Mouse (Mus musculus): ENCODE measurements at regions not wholly inside any gene's neighbourhood (a gene's known extent, or its start where the extent isn't known, plus 50 kb on each side); places are given as distances from the start of the nearest gene placed in this dataset.

DNA sequence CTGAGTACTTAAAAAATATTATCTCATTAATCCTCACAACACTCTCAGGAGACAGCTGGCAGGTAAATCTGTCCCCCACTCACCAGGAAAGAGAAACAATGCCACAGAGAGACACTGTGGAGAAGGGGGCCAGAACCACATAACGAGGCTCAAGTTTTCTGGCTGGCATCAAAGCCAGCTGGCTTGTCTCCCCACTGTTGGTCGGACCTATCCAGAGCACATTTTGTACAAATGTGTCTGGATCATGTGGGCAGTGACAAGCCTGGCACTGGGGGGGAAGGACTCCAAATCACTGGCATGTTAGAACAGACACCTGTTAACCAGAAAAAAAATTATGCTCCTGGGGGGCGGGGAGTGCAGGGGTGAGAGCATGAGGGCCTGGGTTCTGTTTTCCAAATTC lies 179.4 kb downstream of the 3110018I06Rik start:
- no peaks in the 10 kb centered on the region for H3K36me3 ChIP-seq
- no peak overlapping the region for H3K4me3 ChIP-seq
- ATAC-seq (ENCODE audit: low FRiP score, low read depth): no peak
- 85% methylated on average over 3 of the region's 3 CpGs for WGBS
- no peaks in the 10 kb centered on the region for H3K27me3 ChIP-seq
- H3K27ac ChIP-seq (replicated peaks): no peak overlapping the region
- H3K9ac ChIP-seq (replicated peaks): no peak overlapping the region
- no peaks in the 10 kb centered on the region for H3K9me3 ChIP-seq
- no peak overlapping the region for H3K4me2 ChIP-seq (replicated peaks)
- H3K4me1 ChIP-seq: peaks cover 8% of the 10 kb centered on the region

DNA sequence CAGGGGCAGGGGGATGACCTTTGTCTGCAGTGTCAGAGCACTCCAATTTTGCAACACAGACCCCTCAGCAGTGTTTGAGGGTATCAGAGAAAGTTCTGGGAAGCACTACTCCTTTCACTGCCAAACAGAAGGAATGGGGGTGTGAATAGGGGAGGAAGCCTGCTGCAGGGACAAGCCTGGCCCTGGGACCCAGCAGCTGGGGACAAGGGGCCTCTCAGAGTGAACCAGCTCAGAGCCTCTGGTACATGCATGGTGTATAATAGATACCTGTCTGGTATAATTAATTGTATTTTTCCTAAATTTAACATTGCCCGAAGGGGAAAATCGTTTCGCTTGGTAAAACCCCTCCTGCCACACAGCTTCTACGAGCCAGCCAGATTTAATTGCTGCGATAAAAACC lies 180.6 kb downstream of the 3110018I06Rik start:
- H3K4me3 ChIP-seq: no peak overlapping the region
- no peaks in the 10 kb centered on the region for H3K36me3 ChIP-seq
- H3K4me1 ChIP-seq: peaks cover 5% of the 10 kb centered on the region; the same call in 1 of the 2 replicates
- H3K9me3 ChIP-seq: no peaks in the 10 kb centered on the region
- no peaks in the 10 kb centered on the region for H3K27me3 ChIP-seq
- no peak overlapping the region for H3K9ac ChIP-seq (replicated peaks)
- no peak overlapping the region for H3K4me2 ChIP-seq (replicated peaks)
- no peak for ATAC-seq (ENCODE audit: low FRiP score, low read depth)
- H3K27ac ChIP-seq (replicated peaks): no peak overlapping the region
- 81% methylated on average over 5 of the region's 5 CpGs for WGBS

DNA sequence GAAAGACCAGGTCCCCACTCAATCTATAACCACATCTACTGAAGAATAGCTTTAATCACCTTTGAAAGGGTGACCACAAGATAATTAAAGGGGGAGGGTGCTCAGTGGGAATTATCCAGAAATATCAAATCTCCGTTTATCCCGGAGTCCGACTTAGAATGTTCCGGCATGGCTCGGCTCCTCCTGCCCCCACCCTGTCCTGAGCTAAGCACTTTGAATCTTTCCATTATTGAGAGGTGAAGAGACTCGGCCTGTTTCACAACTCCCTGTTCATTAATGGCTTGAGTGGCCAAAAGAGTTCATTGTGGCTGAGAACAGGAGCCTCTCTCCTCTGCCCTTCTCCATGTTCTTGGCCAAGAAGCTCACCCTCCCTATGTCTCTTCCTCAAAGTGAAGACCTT lies 181.0 kb downstream of the 3110018I06Rik start:
- Histone ChIP-seq H3K9me3 (no peaks in the 10 kb centered on the region), H3K36me3 (no peaks in the 10 kb centered on the region), H3K4me2 (replicated peaks) (no peak overlapping the region), H3K4me1 (peaks cover 5% of the 10 kb centered on the region; the same call in 1 of the 2 replicates), H3K27me3 (no peaks in the 10 kb centered on the region), H3K27ac (replicated peaks) (no peak overlapping the region), H3K4me3 (no peak overlapping the region), H3K9ac (replicated peaks) (no peak overlapping the region)
- no peak for ATAC-seq (ENCODE audit: low FRiP score, low read depth)
- 75% methylated on average over 6 of the region's 6 CpGs for WGBS

DNA sequence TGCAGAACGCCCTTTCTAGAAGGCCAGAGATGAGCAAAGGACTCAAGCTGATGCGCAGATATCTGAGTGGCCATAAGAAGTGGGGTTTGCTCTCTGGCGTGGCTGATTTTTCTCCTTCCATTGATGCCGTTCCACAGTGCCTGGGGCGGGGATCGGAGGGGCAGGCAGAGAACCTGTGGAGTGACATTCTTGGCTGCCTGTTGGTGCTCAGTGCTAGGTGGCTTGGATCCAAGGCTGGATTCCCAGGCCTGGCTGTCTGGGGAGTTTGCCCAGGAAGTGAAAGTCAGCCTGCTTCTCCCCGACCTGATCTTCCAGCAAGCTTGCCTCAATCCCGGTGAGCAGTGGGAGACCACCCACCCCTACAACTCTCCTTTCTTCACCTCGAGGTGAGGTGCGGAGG lies 181.5 kb downstream of the 3110018I06Rik start:
- Histone ChIP-seq H3K4me1 (peaks cover 5% of the 10 kb centered on the region; the same call in 1 of the 2 replicates), H3K9ac (replicated peaks) (no peak overlapping the region), H3K27me3 (no peaks in the 10 kb centered on the region), H3K36me3 (no peaks in the 10 kb centered on the region), H3K27ac (replicated peaks) (no peak overlapping the region), H3K9me3 (no peaks in the 10 kb centered on the region), H3K4me3 (no peak overlapping the region), H3K4me2 (replicated peaks) (no peak overlapping the region)
- ATAC-seq (ENCODE audit: low FRiP score, low read depth): no peak
- WGBS: 80% methylated on average over 10 of the region's 10 CpGs

DNA sequence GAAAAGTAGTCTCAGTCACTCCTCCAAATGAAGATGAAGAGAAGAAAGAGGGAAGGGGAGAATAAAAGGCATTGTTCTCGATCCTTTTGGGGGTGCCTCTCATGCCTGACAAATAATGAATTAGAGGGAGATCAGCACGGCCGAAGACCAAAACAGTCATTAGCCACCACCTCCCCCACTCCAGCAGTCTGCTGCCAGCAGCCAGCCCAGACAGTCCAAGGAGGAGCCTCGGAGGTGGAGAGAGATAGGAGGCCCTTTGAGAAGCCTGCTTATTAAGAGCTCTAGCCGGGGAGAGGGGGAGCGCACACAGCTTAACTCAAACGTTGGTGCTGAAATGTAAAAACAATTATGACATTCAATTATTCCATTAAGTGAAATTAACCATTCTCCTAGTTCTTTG lies 188.6 kb downstream of the 3110018I06Rik start:
- 26% methylated on average over 7 of the region's 7 CpGs for WGBS
- no peak overlapping the region for H3K4me3 ChIP-seq
- H3K9me3 ChIP-seq: no peaks in the 10 kb centered on the region
- H3K36me3 ChIP-seq: no peaks in the 10 kb centered on the region
- no peak overlapping the region for H3K27ac ChIP-seq (replicated peaks)
- H3K27me3 ChIP-seq: no peaks in the 10 kb centered on the region
- peaks cover 9% of the 10 kb centered on the region; the same call in 1 of the 2 replicates for H3K4me1 ChIP-seq
- no peak overlapping the region for H3K4me2 ChIP-seq (replicated peaks)
- no peak overlapping the region for H3K9ac ChIP-seq (replicated peaks)
- ATAC-seq (ENCODE audit: low FRiP score, low read depth): no peak

DNA sequence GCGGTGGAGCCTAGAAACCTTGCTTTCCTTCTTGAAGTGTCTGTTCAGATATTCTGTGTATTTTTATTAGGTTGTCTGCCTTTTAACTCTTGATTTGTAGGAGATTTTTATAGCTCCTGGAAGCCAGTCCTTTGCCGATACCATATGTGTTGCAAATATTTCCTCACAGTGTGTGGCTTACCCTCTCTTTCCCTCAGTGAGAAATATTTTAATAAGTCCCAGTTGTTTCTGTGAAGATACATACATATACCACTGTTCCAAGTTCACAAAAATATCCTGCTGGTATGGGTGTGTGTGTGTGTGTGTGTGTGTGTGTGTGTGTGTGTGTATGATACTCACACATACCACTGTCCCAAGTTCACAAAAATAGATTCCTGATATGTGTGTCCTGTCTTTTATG lies 199.0 kb downstream of the 3110018I06Rik start:
- H3K27me3 ChIP-seq: peaks cover 4% of the 10 kb centered on the region; the same call in 1 of the 2 replicates
- H3K9ac ChIP-seq (replicated peaks): no peak overlapping the region
- no peak overlapping the region for H3K4me3 ChIP-seq
- no peak overlapping the region for H3K4me2 ChIP-seq (replicated peaks)
- ATAC-seq (ENCODE audit: low FRiP score, low read depth): no peak
- 85% methylated on average over 2 of the region's 2 CpGs for WGBS
- H3K4me1 ChIP-seq: no peaks in the 10 kb centered on the region
- H3K9me3 ChIP-seq: no peaks in the 10 kb centered on the region
- H3K36me3 ChIP-seq: no peaks in the 10 kb centered on the region
- H3K27ac ChIP-seq (replicated peaks): no peak overlapping the region

DNA sequence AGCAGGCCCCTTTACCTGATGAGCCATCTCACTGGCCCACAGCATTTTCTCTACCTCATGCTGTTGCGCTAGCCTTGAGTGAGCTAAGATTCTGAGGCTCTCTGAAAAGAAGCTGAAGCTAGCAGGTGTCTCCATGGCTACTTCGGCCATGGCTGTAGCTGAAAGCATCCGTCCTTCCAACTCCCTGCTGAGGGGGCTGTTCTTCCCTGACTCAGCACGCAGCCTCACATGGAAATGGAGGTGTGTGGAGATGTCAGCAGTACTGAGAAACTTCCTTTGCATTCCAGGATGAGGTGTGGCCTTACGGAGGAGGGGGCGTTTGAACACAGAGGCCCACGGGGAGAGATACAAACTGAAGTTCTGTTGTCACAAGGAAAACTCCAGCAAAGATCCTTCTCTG lies 201.0 kb downstream of the 3110018I06Rik start:
- no peak overlapping the region for H3K4me2 ChIP-seq (replicated peaks)
- no peak for ATAC-seq (ENCODE audit: low FRiP score, low read depth)
- WGBS: 52% methylated on average over 7 of the region's 7 CpGs
- no peak overlapping the region for H3K4me3 ChIP-seq
- H3K27me3 ChIP-seq: 0 out of 2 replicates have a peak, but pooled peaks cover 4% of the 10 kb centered on the region
- H3K4me1 ChIP-seq: no peaks in the 10 kb centered on the region
- no peaks in the 10 kb centered on the region for H3K9me3 ChIP-seq
- H3K27ac ChIP-seq (replicated peaks): no peak overlapping the region
- H3K36me3 ChIP-seq: no peaks in the 10 kb centered on the region
- no peak overlapping the region for H3K9ac ChIP-seq (replicated peaks)

DNA sequence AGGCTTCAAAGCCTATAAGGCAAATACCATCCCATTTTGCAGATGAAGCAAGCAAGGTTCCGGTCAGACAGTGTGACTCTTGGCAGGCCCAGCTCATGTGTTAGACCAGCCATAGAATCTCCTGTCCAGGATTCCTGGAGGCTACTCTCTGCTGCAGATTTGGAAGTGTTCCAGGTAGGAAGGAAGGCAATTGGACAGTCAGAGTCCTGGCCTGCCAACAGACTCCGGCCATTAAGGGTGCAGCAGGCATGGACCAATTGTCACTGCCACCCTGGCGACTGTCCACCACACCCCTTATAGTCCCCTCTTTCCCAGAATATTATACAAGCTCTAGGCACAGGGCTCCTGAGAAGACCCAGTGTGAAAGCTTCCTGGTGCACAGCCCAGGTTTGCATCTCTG lies 201.6 kb downstream of the 3110018I06Rik start:
- Histone ChIP-seq H3K27ac (replicated peaks) (no peak overlapping the region), H3K4me2 (replicated peaks) (no peak overlapping the region), H3K36me3 (no peaks in the 10 kb centered on the region), H3K4me1 (no peaks in the 10 kb centered on the region), H3K9me3 (no peaks in the 10 kb centered on the region), H3K4me3 (no peak overlapping the region), H3K9ac (replicated peaks) (no peak overlapping the region), H3K27me3 (0 out of 2 replicates have a peak, but pooled peaks cover 4% of the 10 kb centered on the region)
- WGBS: 97% methylated on average over 3 of the region's 3 CpGs
- no peak for ATAC-seq (ENCODE audit: low FRiP score, low read depth)

DNA sequence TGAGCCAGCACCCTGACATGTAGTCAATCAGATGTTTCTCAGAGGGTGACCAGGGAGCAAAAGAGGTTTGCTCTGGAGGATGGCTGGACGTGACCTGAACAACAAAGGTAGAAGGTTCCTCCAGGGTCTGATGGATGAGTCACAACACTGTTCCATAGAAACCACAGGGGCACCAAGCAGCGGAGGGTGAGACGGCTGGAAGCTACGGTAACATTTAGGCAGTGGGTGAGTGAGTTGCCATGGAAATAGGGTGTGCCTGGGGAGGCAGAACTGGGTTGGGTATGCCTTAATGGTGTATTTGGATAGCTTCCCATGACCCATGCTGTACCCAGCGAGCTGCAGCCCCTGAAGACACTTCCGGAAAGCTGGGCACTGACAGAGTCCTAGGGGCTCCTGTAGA lies 205.3 kb downstream of the 3110018I06Rik start:
- WGBS: 82% methylated on average over 6 of the region's 6 CpGs
- Histone ChIP-seq H3K27ac (replicated peaks) (no peak overlapping the region), H3K36me3 (no peaks in the 10 kb centered on the region), H3K27me3 (0 out of 2 replicates have a peak, but pooled peaks cover 4% of the 10 kb centered on the region), H3K4me1 (no peaks in the 10 kb centered on the region), H3K4me3 (no peak overlapping the region), H3K9ac (replicated peaks) (no peak overlapping the region), H3K4me2 (replicated peaks) (no peak overlapping the region), H3K9me3 (no peaks in the 10 kb centered on the region)
- ATAC-seq (ENCODE audit: low FRiP score, low read depth): no peak

DNA sequence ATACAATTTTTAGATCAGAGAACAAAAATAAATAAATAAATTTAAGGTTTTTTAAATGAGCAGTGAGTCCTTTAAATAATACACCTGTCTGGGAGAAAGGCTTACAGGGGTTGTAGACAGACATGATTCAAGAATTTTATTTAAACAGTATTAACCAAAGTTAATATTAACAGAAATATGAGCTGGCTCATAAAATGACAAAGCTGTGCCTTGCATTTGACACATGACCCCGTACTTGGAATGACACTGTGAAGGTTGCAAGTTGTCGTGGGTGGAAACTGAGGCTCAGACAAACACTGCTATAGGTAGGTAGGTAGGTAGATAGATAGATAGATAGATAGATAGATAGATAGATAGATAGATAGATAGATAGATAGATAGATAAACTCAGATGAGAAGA lies 206.6 kb downstream of the 3110018I06Rik start:
- H3K4me3 ChIP-seq: no peak overlapping the region
- no peak for ATAC-seq (ENCODE audit: low FRiP score, low read depth)
- H3K4me2 ChIP-seq (replicated peaks): no peak overlapping the region
- WGBS: 91% methylated on average over 2 of the region's 2 CpGs
- 0 out of 2 replicates have a peak, but pooled peaks cover 4% of the 10 kb centered on the region for H3K27me3 ChIP-seq
- H3K9ac ChIP-seq (replicated peaks): no peak overlapping the region
- no peaks in the 10 kb centered on the region for H3K9me3 ChIP-seq
- H3K36me3 ChIP-seq: no peaks in the 10 kb centered on the region
- no peaks in the 10 kb centered on the region for H3K4me1 ChIP-seq
- H3K27ac ChIP-seq (replicated peaks): no peak overlapping the region

DNA sequence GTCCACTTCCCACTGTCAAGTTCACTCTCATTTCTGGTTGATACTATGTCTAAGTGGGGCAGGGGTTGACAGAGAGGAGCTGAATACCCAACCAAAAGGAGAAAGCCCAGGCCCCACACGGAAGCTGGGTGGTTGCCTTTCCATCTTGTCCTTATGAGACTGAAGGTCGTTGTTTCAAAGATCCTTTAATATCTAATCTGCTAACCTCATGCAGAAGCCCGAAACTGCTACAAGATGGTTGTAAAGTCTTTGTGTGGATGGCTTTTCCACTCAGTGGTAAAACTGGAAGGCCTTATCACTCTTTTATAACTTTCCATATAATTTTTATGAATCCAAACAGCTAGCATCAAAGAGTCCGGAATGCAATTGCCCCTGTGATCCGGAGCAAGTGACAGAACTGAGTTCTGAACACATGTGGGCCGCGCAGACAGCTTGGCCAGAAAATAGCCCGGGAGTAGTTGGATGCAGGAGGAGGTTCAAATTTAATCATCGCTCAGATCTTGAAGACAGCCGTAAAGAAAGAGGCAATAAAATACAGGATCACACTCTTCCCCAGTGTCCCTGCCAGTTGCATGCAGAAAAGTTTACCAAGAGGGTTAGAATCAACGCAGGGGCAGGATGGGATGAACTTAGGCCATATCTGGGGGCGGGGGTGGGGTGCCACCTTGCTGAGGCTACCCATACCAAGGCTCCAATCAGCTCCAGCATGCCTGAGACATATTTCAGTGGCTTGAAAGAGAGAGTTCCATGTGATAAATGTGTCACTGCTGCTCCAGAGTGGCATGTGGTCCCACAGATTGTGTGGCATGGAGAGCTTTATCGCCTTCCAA lies 207.2 kb downstream of the 3110018I06Rik start:
- Histone ChIP-seq H3K9me3 (no peaks in the 10 kb centered on the region), H3K9ac (replicated peaks) (no peak overlapping the region), H3K27me3 (0 out of 2 replicates have a peak, but pooled peaks cover 4% of the 10 kb centered on the region), H3K4me3 (no peak overlapping the region), H3K4me1 (no peaks in the 10 kb centered on the region), H3K36me3 (no peaks in the 10 kb centered on the region), H3K27ac (replicated peaks) (no peak overlapping the region), H3K4me2 (replicated peaks) (no peak overlapping the region)
- WGBS: 92% methylated on average over 13 of the region's 13 CpGs
- ATAC-seq (ENCODE audit: low FRiP score, low read depth): no peak

DNA sequence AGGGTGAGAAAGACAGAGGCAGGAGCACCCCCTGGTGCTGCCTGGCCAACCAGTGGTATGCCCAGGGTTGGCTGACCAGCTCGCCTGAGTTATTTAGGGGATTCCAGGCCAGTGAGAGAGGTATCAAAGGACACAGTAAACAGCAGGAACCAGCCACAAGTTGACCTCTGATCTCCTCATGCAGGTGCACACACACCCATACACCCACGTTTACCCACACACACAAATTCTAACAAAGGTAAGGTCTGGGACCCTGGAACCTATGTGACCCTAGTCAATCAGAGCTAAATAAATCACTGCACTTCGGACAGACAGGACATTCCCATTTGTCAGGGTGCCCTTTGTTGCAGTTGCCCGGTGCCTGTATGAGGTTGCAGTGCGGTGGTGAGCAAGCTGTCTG lies 211.9 kb downstream of the 3110018I06Rik start:
- Histone ChIP-seq H3K27me3 (no peaks in the 10 kb centered on the region), H3K9me3 (no peaks in the 10 kb centered on the region), H3K4me2 (replicated peaks) (no peak overlapping the region), H3K9ac (replicated peaks) (no peak overlapping the region), H3K4me3 (no peak overlapping the region), H3K4me1 (no peaks in the 10 kb centered on the region), H3K27ac (replicated peaks) (no peak overlapping the region), H3K36me3 (no peaks in the 10 kb centered on the region)
- ATAC-seq (ENCODE audit: low FRiP score, low read depth): no peak
- WGBS: 77% methylated on average over 5 of the region's 5 CpGs

Data from midbrain, embryonic 12.5 days (tissue).